Mouse (Mus musculus): ENCODE results near the gene Snx15. TPM values are rescaled to one million over a fixed set of nuclear protein-coding genes. Genes with fewer than 3 reads are reported as not detected.
A peak's percentile ranks its signal among the peaks of the same experiment; 100 is the strongest.
"Not testable (repeated sequence)": the region's sequence is repeated elsewhere in the genome, so short reads cannot be mapped to it uniquely, and the experiment has no call there.

The Snx15 gene
- polyA plus RNA-seq, 1 experiment from 2014 or later = 35.0 TPM

- Histone ChIP-seq H3K4me1 (peaks cover 14% of the 10 kb centered on the region), H3K36me3 (ENCODE audit: poor library complexity, severe bottlenecking) (peaks cover 32% of the 10 kb centered on the region), H3K27me3 (no peaks in the 10 kb centered on the region), H3K9me3 (replicated peaks) (no peaks in the 10 kb centered on the region), H3K9ac (peak overlapping the region; percentile 86), H3K4me3 (peak overlapping the region; percentile 64), H3K4me2 (peak overlapping the region; percentile 74), H3K27ac (peak overlapping the region; percentile 97; the same call in 1 of the 2 replicates)
- ATAC-seq = no peak
- 95% methylated on average over 6 of the region's 6 CpGs for WGBS
Observed at GRCm38 (mm10) chr19:6139701-6140100, 11.6 kb upstream of the Snx15 start.

GRCm38 (mm10) chr19:6136397-6136796, 8.3 kb upstream of the Snx15 start:
- WGBS = 92% methylated on average over 3 of the region's 3 CpGs

GRCm38 (mm10) chr19:6133197-6133596, 5.1 kb upstream of the Snx15 start:
- not testable (repeated sequence) for H3K9me3 ChIP-seq (replicated peaks)

More at GRCm38 (mm10) chr19:6136397-6136796, 8.3 kb upstream of the Snx15 start:
- Histone ChIP-seq H3K27ac (no peak overlapping the region), H3K4me3 (no peak overlapping the region), H3K27me3 (no peaks in the 10 kb centered on the region), H3K4me2 (no peak overlapping the region), H3K36me3 (ENCODE audit: poor library complexity, severe bottlenecking) (peaks cover 51% of the 10 kb centered on the region), H3K4me1 (peaks cover 14% of the 10 kb centered on the region), H3K9me3 (replicated peaks) (no peaks in the 10 kb centered on the region), H3K9ac (no peak overlapping the region)
- no peak for ATAC-seq

DNA sequence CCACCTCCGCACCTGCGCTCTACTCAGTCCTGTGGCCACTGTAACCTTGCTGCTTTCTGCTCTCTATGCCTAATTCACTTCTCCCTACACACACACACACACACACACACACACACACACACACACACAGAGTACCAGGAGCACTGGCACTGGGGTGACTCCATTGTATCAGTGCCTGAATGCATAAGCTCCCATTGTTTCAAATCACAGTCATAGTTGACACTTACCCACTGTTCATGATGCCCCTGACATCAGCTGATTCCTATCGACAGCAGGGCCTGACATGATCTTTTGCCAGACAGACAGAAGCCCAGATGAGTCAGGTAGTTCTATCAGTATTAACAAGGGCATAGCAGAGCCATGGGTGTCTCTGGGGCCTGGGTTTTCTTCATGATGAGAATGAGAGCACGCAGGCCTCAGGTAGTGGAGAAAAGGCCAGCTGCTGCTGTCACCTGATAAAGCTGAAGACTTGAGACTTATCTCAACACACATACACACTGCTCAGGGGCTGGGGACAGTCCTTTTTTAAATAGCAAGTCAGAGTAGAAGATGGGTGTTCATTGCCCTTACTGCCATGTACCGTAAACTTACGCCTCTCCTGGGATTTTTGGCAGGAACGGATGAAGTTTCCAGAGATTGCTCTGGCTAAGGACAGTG, 4.2 kb upstream of the Snx15 start:
- Histone ChIP-seq H3K4me2 (no peak overlapping the region), H3K27me3 (no peaks in the 10 kb centered on the region), H3K4me1 (peaks cover 4% of the 10 kb centered on the region; the same call in 1 of the 2 replicates), H3K36me3 (ENCODE audit: poor library complexity, severe bottlenecking) (peaks cover 46% of the 10 kb centered on the region), H3K9ac (no peak overlapping the region), H3K9me3 (replicated peaks) (no peaks in the 10 kb centered on the region), H3K27ac (no peak overlapping the region), H3K4me3 (no peak overlapping the region)
- 86% methylated on average over 7 of the region's 7 CpGs for WGBS
- ATAC-seq = no peak

More at GRCm38 (mm10) chr19:6133197-6133596, 5.1 kb upstream of the Snx15 start:
- 50% methylated on average over 1 of the region's 1 CpGs for WGBS
- not testable (repeated sequence) for H3K9ac ChIP-seq, H3K27ac ChIP-seq, ATAC-seq, H3K27me3 ChIP-seq, H3K4me2 ChIP-seq, H3K4me3 ChIP-seq, H3K4me1 ChIP-seq
- H3K36me3 ChIP-seq (ENCODE audit: poor library complexity, severe bottlenecking) = peaks cover 51% of the 10 kb centered on the region

GRCm38 (mm10) chr19:6130414-6131128, 2.5 kb upstream of the Snx15 start:
- not testable (repeated sequence) for H3K27me3 ChIP-seq; ATAC-seq; H3K9ac ChIP-seq; H3K27ac ChIP-seq; H3K9me3 ChIP-seq (replicated peaks); H3K4me3 ChIP-seq; H3K4me1 ChIP-seq; H3K4me2 ChIP-seq
- H3K36me3 ChIP-seq (ENCODE audit: poor library complexity, severe bottlenecking) = peaks cover 28% of the 10 kb centered on the region
- 84% methylated on average over 7 of the region's 7 CpGs for WGBS

DNA sequence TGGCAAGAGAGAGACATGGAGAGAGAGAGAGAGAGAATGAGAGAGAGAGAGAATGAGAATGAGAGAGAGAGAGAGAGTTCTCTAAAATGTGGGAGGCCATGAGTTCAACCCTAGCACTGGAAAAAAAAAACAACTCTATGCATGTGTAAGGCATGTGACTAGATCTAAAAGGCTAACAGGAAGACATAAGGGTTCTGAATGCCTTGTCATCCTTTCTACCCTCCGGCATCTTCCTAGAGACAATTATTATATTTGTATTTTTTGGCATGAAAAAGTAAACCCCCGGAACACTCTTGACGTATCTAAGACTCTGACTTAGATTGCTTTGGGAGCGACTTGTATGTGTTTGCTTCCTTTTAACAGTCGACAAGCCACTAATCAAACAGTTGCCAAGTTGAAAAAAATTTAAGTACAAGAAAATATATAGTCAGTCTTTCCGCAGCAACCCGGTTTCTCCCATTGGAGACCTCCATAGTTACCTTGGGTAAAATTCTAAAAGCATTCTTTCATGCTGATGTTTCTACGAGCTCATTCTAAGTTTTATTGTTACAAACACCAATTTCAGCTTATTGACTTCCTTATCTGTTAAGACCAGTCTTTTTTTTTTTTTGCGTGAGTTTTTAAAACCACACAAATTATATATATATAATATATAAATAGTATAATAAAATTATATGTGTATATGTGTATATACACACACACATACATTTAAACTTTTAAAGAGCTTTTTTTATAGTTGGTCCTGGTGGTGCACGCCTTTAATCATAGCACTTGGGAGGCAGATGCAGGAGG, 1.1 kb downstream of the Snx15 start:
- no peaks in the 10 kb centered on the region for H3K36me3 ChIP-seq (ENCODE audit: poor library complexity, severe bottlenecking)
- no peak overlapping the region for H3K27ac ChIP-seq
- 75% methylated on average over 10 of the region's 10 CpGs for WGBS
- H3K9me3 ChIP-seq (replicated peaks) = no peaks in the 10 kb centered on the region
- peak overlapping the region; percentile 75; the same call in 1 of the 2 replicates for H3K9ac ChIP-seq
- ATAC-seq = no peak
- H3K4me3 ChIP-seq = peak overlapping the region; percentile 55
- H3K4me2 ChIP-seq = peak overlapping the region; percentile 70
- H3K4me1 ChIP-seq = peaks cover 11% of the 10 kb centered on the region; the same call in 1 of the 2 replicates
- no peaks in the 10 kb centered on the region for H3K27me3 ChIP-seq

- Histone ChIP-seq H3K36me3 (ENCODE audit: poor library complexity, severe bottlenecking) (no peaks in the 10 kb centered on the region), H3K4me1 (peaks cover 11% of the 10 kb centered on the region; the same call in 1 of the 2 replicates), H3K27ac (no peak overlapping the region), H3K9ac (no peak overlapping the region), H3K4me3 (no peak overlapping the region), H3K9me3 (replicated peaks) (no peaks in the 10 kb centered on the region), H3K4me2 (no peak overlapping the region), H3K27me3 (no peaks in the 10 kb centered on the region)
- WGBS = 21% methylated on average over 4 of the region's 4 CpGs
- no peak for ATAC-seq
Observed at GRCm38 (mm10) chr19:6126289-6126688, 1.8 kb downstream of the Snx15 start.

- WGBS = 71% methylated on average over 2 of the region's 2 CpGs
- Histone ChIP-seq H3K36me3 (ENCODE audit: poor library complexity, severe bottlenecking) (0 out of 2 replicates have a peak, but pooled peaks cover 7% of the 10 kb centered on the region), H3K27ac (no peak overlapping the region), H3K4me1 (peaks cover 12% of the 10 kb centered on the region), H3K4me2 (no peak overlapping the region), H3K9me3 (replicated peaks) (no peaks in the 10 kb centered on the region), H3K9ac (no peak overlapping the region), H3K27me3 (no peaks in the 10 kb centered on the region), H3K4me3 (no peak overlapping the region)
- ATAC-seq = no peak
Observed at GRCm38 (mm10) chr19:6124898-6125297, 3.2 kb downstream of the Snx15 start.

DNA sequence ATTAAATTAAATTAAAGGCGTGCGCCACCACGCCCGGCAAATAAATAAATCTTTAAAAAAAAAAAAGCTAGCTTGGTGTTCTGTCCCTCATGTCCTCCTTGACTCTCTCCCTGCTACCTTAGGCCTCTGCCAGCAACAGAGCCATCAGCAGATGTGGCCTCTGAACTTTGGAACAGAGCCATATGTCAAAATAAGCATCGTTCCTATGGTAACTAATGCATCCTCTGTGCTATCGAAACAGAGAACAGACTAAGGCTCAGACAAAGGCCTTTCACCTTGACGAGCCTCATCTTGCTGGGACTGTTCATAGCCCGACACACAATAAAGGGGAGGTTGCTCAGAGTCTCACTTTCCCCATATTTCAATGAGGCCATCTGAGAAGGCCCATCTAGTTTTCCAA, 4.8 kb downstream of the Snx15 start:
- Histone ChIP-seq H3K36me3 (ENCODE audit: poor library complexity, severe bottlenecking) (0 out of 2 replicates have a peak, but pooled peaks cover 7% of the 10 kb centered on the region), H3K9ac (no peak overlapping the region), H3K27ac (no peak overlapping the region), H3K4me3 (no peak overlapping the region), H3K4me2 (no peak overlapping the region), H3K27me3 (no peaks in the 10 kb centered on the region), H3K4me1 (peaks cover 21% of the 10 kb centered on the region), H3K9me3 (replicated peaks) (no peaks in the 10 kb centered on the region)
- whole genome bisulfite sequencing = 67% methylated on average over 8 of the region's 8 CpGs
- no peak for ATAC-seq

- 0 out of 2 replicates have a peak overlapping the region, but pooled peaks have one; percentile 37 for H3K9ac ChIP-seq
Observed at GRCm38 (mm10) chr19:6121761-6122160, 6.3 kb downstream of the Snx15 start.

GRCm38 (mm10) chr19:6118677-6119185, 9.4 kb downstream of the Snx15 start:
- H3K36me3 ChIP-seq (ENCODE audit: poor library complexity, severe bottlenecking) = peaks cover 35% of the 10 kb centered on the region
- peak; percentile 55 for ATAC-seq
- H3K9ac ChIP-seq = peak overlapping the region; percentile 90
- peaks cover 35% of the 10 kb centered on the region for H3K4me1 ChIP-seq
- WGBS = 1% methylated on average over 8 of the region's 8 CpGs
- peak overlapping the region; percentile 92 for H3K27ac ChIP-seq
- no peaks in the 10 kb centered on the region for H3K27me3 ChIP-seq
- H3K9me3 ChIP-seq (replicated peaks) = no peaks in the 10 kb centered on the region
- H3K4me3 ChIP-seq = peak overlapping the region; percentile 61
- peak overlapping the region; percentile 87 for H3K4me2 ChIP-seq

More at GRCm38 (mm10) chr19:6121761-6122160, 6.3 kb downstream of the Snx15 start:
- Histone ChIP-seq H3K4me1 (peaks cover 29% of the 10 kb centered on the region), H3K4me3 (no peak overlapping the region), H3K27ac (no peak overlapping the region), H3K4me2 (no peak overlapping the region), H3K27me3 (no peaks in the 10 kb centered on the region), H3K9me3 (replicated peaks) (no peaks in the 10 kb centered on the region), H3K36me3 (ENCODE audit: poor library complexity, severe bottlenecking) (0 out of 2 replicates have a peak, but pooled peaks cover 7% of the 10 kb centered on the region)
- no peak for ATAC-seq
- WGBS = 39% methylated on average over 19 of the region's 19 CpGs

Measured in forebrain, embryonic 13.5 days (tissue).